Mouse (Mus musculus): ENCODE measurements at regions not wholly inside any gene's neighbourhood (a gene's known extent, or its start where the extent isn't known, plus 50 kb on each side); places are given as distances from the start of the nearest gene placed in this dataset.

- no peak for TF ChIP-seq CTCF (IDR thresholded peaks at IDR 0.05; ENCODE audit: extremely low read depth, insufficient read depth, low read length)
- TF ChIP-seq POLR2A (IDR thresholded peaks at IDR 0.05; ENCODE audit: extremely low read depth, insufficient read depth, low read length), result no peak
Measured at GRCm38 (mm10) chr1:137571190-137571904, 604.2 kb downstream of the Ptprc start.

Data from cortical plate, adult 2 months (tissue).